Mouse (Mus musculus): ENCODE results near the gene Hunk. TPM values are rescaled to one million over a fixed set of nuclear protein-coding genes. Genes with fewer than 3 reads are reported as not detected.

Gene Hunk
- not detected for polyA plus RNA-seq (2017; shearing (Covaris generic))

DNA sequence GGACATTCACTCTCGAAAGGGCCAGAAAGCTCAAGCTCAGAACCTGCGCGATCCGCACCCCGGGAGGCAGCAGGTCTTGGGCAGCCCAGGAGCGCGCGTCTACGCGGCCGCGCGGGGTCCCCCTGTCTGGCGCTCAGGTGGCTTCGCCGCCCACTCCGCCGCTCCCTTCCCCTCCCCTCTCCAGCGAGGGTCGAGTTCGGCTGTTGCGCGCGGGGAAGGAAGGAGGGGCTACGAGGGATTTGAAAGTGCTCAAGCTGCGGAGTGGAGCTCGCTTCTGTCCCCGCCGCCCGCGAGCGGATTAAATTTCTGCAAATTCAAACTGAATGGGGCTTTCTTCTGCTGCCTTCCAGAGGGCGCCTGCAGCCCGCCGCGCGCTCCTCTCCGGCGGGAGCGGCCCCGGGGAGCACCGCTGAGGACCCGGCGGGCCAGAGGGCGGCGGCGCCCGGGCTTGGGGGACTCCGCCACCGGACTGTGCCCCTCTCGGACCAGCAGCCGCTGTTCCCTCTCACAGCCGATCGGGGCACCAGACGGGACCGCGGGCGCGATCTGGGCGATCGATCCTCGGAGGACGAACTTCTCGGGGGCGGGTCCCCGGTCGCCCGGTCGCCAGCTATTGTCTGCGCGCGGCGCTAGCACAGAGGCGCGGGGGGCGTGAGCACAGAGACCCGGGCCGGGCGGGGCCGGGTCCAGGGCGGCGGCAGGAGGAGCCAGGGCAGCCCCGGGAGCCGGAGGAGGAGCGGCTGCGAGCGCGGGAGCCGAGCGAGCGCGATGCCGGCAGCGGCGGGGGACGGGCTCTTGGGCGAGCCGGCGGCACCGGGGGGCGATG lies at the start of gene Hunk:
Gene Hunk (plus strand): TSS at position 326 of the 826 bp plus-strand sequence.
- peak; percentile 20 for ATAC-seq

DNA sequence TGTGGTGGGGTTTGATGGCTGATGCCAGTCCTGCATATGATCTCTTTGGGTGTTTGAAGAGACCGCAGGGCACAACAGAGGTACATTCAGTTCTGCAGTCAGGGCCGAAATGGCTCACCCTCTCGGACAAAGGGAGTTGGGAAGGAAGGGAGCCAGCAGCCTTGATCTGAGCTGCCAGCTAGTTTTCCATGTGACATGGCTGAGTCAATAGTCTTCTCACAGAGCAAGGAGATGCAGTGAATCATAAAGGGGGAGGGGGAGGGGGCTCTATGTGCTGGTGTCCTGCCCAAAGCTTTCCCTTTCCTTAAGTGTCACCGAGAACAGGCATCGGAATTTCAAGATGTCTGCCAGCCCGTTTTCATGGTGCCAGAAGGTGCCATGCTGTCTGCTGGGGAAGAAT lies 46.8 kb upstream of the Hunk start:
- no peak for ATAC-seq

DNA sequence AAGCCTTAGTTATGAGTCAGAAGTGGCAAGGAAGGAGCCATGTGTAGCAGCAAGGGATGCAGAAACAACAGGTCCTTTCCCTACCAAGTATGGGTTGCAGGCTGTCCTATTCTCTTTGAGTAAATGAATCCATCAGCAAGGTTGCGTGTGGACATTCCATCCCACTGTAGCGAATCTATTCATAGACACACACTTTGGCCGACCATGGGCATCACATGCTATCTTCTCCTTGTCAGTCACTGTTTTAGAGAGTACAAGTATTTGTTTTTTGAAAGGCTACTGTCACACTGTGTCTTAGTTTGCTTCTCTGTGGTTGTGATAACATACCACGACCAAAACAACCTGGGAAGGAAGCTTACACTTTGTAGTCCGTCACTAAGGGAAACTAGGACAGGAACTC lies 44.7 kb upstream of the Hunk start:
- ATAC-seq, result no peak

DNA sequence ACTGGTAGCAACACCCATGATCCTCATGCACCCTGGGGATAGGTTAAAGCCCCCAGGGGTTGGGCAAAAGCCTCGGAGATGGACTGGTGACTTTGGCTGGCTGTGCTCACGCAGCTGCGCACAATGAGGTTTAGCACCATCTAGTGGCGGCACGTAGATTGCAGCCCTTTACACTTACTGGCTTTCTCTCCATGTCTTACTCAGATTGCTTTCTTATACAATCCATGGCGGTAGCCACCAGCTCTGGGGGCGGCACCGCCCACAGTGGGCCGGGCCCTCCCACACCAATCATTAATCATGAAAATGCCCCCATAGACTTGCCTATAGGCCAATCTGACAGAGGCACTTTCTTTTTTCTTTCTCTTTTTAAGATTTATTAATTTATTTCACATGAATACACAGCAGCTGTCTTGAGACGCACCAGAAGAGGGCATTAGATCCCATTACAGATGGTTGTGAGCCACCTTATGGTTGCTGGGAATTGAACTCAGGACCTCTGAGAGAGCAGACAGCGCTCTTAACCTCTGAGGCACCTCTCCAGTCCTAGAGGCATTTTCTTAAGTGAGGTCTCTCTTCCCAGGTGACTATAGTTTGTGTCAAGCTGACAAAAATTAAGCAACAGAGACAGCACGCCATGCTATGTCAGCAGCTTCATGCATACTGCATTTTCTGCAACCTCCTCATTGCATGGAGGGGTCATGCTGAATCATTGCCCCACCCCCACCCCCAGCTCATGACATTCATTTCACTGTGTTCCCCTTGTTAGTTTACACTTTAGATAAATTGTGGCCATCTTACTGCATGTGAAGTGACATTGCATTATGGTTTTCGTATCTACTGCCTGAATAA lies 35.9 kb upstream of the Hunk start:
- peak; percentile 89 for ATAC-seq

DNA sequence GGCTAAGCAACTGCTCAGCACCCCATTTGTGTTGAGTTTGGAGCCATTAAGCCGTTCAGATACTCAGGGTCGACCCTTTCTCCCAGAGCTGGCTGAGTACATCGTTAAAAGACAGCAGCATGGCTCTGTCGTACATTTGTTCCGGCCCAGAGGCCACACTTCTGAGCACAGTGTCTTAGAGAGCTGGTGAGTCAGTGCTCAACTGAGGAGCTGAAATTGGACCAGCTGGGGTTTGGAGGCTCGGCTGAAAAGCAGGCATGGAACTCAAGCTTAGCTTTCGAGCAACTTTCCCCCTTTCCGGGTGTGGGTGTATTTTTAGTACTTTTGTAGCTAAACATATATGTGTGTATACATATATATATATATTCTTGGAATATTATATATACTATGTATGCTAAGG lies 34.1 kb upstream of the Hunk start:
- ATAC-seq, result no peak

DNA sequence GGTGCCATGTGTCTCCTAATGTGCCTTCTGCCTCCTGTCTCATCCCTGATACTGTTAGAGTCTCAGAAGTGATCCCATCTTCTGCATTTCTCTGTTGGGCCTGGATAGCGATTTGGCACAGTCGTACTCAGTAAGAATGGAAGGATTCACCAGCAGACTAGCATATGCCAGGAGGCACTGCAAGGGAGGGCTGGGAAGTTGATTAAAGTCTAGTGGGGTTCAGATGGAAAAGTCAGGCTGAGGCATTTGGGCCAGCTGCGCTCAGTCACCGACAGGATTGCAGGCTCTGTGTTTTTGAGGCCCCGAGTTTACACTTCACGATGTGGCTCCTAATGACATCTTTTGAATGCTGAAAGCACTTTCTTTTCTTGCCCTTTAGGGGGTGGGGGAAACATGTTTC lies 33.1 kb upstream of the Hunk start:
- ATAC-seq, result no peak

DNA sequence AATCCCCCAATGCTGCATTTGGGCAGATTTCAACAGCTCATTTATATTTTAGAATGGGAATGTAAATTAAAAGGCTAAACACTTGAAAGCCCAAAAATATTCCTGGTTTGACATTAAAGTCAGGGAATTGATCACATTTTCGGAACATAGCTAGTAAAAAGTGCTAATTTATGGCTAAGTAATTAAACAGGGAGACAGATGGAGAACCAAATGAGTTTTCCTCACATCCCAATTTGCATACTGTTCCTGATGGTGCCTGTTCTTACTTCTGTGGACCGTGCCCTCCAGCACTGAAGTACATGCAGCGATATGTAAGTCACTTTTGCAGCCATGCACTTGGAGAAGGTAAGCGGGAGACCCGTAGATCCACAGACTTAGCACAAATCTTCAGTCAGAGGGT lies 32.7 kb upstream of the Hunk start:
- ATAC-seq, result no peak

DNA sequence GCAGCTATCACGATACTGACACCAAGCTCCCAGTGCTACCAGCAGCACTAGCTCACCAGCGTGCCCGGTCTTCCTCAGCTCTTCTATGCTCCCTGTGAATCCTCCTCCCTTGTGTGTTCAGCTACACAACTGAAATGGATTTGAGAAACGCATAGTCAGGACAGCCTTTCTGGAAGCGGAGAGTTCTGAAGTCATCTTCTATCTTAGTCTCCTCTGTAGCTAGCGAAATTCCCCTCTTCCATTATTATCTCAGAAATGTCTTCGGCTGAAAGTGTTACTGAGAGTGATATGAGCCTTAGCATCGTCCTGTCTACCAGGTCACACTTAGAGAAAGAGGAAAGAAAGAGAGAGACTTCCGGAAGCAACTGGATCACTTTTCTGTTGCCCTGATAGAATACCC lies 26.5 kb upstream of the Hunk start:
- ATAC-seq, result no peak

DNA sequence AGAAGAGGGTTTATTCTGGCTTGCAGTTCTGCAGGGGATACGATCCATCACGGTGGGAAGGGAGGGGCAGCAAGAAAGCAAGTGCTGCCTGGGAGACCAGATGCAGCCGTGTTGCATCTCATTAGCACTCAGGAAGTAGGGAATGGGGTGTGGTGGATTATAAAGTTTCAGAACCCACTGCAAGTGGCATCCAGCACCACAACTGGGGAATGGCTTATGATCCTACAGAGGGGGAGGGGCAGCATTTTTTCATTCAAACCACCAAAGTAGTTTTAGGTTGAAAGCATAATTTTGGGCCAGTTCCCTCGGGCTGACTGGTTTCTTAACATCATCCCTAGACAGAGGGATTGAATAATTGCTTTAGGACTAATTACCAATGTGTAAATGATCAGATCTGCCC lies 26.1 kb upstream of the Hunk start:
- ATAC-seq, result no peak

DNA sequence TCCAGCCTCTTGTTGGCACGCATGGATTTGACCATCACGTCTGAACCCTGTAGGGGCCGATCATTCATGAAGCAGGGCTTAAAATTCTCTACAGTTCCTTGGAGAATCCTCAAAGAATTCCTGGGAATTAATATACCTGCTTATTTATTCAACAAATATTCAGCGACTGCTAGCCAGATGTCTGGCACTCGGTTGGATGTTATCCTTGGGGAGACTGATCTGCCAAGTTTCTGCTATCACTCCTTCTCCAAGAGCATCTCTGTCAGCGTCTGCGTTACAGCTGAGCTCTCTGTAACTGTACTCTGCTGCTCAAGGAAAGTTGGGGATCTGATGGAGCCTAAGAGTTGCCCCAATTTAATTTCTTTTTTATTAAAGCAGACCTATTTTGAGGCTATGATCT lies 25.5 kb upstream of the Hunk start:
- no peak for ATAC-seq

DNA sequence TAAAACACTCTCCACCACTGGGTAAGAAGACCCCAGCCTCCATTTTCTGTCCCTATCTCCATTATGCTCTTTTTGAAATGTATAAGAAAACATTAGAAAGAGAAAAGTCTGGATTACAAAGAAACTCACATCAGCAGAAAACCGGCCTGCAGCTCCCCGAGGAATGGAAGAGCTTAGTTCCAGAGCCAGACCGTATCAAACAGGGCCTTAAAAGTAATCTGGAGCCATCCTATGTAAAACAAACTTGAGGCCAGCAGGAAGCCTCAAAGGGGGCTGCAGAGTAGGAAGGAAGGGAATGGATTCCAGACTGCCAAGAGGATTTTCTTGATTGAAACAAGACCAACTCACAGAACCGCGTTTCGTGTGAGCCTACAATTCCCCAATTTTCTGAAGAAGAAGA lies 22.9 kb upstream of the Hunk start:
- no peak for ATAC-seq

DNA sequence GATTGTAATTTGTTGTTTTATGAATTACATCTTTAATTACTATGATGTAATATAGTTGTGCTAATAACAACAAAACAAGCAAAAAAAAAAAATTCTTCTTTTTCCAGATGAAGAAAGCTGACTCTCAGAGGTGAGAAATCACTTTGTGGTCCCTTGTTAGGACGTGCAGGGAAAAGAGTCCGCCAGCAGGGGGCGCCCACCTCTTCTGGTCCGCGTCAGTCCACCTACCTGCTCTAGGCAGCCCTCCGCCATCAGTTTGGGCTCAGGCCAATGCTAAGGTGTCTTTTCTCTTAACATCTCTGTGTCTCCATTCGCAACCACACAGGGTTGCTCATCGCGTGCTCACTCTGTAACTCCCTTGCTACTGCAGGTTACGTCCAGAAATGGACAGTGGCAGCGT lies 5.9 kb upstream of the Hunk start:
- no peak for ATAC-seq

DNA sequence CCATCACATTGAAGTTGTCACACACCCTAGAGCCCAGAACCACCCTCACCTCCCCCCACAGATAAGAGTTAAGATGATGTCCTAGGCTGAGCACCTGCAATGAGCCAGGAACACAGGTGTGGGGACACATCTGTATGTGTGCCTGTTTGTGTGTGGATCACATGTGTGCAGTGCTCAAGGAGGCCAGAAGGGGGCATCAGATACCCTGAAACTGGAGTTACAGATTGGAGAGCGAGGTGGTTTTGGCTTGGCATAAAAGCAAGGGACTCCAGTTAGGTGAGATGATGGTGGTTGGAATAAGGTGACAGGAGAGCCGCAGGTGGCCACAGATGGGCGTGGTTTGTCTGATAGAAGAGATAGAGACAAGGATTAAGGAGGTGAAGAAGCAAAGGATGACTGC lies 4.2 kb upstream of the Hunk start:
- no peak for ATAC-seq

DNA sequence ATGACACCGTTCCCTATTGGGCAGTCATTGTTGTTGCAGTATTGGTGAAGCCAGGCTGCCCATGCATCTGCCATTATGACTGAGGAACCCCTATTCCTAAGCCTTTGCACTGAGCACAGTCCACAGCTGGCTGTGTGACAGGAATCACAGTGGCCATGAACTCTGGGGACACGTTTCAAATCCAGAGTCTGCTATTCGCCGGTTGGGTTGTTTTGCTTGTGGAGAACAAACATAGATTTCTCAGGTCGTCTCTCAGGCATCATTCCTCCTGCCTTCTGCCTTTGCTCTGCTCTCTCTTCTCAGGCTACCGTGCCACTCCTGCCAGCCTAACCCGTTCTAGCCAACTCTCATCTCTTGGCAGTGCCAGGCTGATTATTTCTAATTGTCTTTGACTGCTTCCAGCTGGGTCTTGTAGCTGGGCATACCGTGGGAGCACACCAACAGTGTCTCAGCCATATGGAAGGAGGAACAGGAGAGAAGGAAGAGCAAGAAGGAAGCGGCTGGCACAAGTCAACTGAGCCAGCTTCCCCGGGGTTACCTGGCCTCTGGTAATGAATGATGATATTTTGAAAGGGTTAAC lies 3.0 kb upstream of the Hunk start:
- no peak for ATAC-seq

DNA sequence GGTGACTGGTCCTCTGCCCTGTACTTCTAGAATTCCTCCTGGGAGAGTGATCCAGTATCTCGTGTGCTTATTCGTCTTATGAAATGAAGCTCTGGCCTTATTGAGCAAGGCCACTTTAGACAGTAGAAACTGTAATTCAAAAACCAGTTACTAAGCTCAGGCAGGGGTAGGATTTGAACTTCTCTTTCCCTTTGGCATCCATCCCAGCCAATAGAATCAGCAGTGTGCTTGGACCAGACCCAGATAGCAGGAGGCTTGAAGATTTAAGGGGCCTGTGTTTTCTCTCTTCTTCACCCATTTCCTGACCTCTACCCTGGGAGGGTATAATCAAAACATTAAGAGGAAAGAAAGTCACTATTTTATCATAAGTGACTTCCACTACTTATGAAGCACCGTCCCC lies 1.8 kb upstream of the Hunk start:
- no peak for ATAC-seq

DNA sequence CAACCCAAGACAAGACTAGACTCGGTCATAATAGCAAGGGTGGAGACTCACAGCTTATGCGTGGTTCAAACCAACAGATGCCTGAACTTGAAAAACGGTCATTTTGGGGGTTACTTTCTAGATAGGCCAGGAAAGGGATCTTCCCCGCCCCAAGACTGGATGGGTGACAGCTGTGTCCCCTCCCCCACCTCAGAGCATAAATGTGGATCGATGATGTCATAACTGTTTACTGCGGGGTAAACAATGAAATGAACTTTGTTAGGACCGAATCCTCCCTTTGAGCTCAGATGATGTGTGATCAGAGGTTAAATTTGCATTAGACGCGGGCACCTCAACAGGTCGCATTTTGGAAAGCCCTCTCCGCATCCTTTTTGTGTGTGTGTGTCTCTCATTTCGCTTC lies 967 bp upstream of the Hunk start:
- no peak for ATAC-seq

DNA sequence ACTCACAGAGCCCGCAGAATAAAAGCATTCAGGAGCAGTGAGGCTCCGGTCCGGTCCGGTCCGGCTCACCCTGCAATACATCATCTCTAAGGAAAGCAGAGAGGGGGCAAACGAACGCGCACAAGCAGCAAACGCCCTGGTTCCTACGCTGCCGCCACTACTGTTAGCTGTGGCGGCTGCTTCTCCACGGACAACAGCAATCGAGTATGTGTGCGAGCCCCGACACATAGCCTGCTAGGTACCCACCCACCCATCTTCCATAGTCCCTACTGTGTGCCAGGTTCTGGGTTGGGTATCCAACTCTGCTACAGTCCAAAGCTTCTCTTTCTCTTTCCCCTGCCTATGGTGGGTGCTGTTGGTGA lies 506 bp upstream of the Hunk start:
- no peak for ATAC-seq

DNA sequence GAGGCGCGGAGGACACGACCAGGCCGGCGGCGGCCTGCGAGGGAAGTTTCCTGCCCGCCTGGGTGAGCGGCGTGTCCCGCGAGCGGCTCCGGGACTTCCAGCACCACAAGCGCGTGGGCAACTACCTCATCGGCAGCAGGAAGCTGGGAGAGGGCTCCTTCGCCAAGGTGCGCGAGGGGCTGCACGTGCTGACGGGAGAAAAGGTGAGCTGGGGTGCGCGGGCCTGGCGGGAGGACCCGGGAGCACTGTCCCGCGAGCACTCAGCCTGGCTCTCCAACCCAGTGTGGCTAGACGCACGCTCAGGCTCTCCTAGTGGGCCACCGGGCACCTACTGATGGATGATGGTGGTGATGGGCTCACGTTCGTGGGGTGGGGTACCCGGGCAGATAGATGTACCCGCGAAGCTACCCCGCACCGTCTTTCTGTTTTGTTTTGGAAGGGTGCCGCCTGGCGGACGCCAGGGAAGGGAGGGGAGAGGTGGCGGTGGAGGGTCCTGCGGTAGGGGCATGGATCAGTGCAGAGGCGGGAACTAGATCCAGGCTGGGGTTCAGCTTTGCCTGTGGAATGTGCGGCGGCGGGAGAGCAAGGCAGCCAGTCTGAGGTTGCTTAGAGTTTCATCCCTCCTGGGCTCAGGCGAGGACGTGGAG lies 824 bp downstream of the Hunk start:
- peak; percentile 29 for ATAC-seq

DNA sequence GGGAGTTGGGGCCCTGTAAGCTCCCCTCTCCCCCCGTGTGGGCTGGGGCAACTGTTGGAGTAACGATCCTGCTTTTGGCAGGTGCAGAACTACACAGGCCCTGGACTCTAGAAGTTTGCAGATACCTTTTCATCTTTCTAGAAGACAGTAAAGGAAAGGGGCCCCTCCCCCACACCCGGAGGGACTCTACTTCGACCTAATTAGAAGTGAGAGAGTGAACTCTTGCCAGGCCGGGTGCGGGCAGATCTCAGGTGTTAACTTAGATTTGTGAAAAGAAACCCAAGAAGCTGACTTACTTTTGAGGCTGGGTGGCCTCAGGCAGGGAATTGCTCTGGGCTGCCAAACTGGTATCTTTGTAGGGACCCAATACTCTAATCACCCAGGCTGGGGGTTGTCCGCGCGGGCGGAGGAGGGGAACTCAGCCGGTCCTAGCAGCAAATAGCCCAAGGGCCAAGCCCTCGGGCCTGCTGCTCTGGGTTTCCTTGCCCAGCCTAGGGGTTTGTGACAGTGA lies 1.4 kb downstream of the Hunk start:
- no peak for ATAC-seq

DNA sequence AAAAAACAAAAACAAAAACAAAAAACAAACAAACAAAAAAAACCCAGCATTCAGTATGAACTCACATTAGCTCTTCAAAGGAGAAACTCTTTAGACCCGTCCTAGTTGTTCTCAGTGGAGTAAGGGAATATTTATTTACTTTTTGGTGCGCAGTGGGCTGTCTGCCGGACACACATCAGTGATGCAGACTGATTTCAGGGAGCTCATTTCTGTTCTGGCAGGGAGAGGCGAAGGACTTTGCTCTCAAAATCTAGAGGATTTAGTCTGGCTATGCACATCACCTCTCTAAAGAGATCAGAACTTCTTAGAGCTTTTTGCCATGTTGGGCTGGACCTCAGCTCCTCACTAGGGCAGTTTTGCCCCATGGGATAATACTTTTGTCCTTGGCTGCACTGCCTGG lies 2.1 kb downstream of the Hunk start:
- ATAC-seq, result no peak

DNA sequence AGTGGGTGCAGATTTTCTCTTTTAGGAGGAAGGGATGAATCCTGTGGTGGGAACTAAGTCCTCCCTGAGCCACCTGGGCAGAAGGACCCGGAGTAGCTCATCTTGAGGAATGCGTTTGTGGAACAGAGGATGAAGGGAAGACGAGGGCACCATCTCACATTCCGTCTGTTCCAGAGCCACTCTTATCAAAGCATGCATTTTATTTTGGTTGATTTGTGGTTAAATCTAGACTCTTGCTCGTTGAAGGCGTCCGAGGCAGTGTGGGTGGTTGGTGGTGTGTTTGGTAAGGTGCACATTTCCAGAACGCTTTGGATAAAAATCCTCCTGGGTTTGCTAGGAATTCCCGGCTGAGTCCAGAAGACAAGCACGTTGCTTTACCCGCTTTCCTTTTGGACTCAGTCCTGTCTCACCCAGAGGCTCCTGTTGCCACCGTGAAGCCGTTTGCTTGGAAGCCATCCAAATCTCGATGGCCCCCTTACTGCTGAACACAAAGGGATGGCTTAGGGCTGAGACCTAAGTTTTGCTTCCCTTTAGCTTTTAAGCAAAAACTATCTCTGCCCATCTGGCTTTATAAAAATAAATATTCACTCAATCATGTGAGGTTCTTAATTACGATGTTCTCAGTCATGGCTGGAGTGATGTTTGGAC lies 3.4 kb downstream of the Hunk start:
- no peak for ATAC-seq

DNA sequence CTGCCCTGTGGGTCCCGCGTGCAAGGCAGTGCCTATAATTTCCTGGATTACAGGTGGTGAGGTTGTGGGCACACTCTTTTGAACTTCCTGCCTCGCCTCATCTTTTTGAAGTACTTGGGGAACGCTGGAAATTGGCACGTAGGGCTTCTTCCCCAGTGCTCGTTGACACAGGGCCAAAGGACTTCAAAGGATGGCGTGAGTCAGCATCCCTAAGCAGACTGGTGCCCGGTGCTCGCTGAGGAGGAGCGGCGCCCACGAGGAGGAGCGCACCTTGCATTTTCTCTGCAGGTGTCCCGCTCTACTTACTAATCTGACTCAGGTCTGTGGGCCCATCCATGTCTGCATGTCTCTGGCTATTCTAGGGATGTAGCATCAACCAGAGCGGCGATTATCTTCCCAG lies 4.9 kb downstream of the Hunk start:
- no peak for ATAC-seq

DNA sequence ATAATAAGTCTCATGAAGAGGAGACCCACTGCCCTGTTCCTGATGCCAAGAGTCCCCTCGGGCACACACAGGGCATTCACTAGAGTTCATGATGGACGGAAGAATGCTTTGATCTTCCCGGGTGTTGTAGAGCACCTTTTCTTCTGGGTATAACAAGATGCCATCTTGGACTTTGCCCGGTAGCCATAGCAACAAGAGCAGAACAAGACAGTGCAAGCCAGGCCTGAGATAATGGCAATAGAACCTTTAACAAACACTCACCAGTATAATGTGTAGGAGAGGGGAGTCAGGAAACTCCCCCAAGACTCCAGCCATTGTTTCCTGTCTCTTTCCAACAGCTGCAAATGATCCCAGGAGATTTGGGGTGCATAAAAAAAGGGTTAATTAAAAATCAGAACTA lies 8.9 kb downstream of the Hunk start:
- ATAC-seq, result no peak

All from CD4-positive, CD25-positive, alpha-beta regulatory T cell, adult 4 months (primary cell).